Mouse (Mus musculus) liver, embryonic 16.5 days (tissue): ENCODE results near the gene Arpc4. TPM values are rescaled to one million over a fixed set of nuclear protein-coding genes. Genes with fewer than 3 reads are reported as not detected.

Source experiments
- ATAC-seq: fragments of 200-750 bp; cut with Nextera tagmentation; 2 replicates; pipeline ENCODE4 v1.8.0; 2017; ENCODE audit warnings: low read depth, mild to moderate bottlenecking, moderate number of reproducible peaks, moderate library complexity
- H3K27ac ChIP-seq: fragments of 300-500 bp; sonication (generic); 2 replicates; pipeline ENCODE4 v1.5.1; 2014; ENCODE audit warnings: mild to moderate bottlenecking, low read length
- H3K27me3 ChIP-seq: fragments of 300-500 bp; sonication (generic); 2 replicates; pipeline ENCODE4 v1.6.1; 2014; ENCODE audit warnings: low read depth, low read length, mixed read lengths; ENCODE audit not compliant: control insufficient read depth, insufficient read depth
- H3K36me3 ChIP-seq: fragments of 300-500 bp; sonication (generic); 2 replicates; pipeline ENCODE4 v1.6.1; 2014; ENCODE audit warnings: mild to moderate bottlenecking; ENCODE audit not compliant: control insufficient read depth, insufficient read depth
- H3K4me1 ChIP-seq: fragments of 300-500 bp; sonication (generic); 2 replicates; pipeline ENCODE4 v1.6.1; 2014; ENCODE audit warnings: low read depth, low read length, mixed read lengths; ENCODE audit not compliant: control insufficient read depth
- H3K4me2 ChIP-seq: fragments of 300-500 bp; sonication (generic); 2 replicates; pipeline ENCODE4 v1.6.1; 2014; ENCODE audit warnings: low read depth, low read length, mixed read lengths
- H3K4me3 ChIP-seq: fragments of 300-500 bp; sonication (generic); 2 replicates; pipeline ENCODE4 v1.5.1; 2014; ENCODE audit warnings: low read depth, mild to moderate bottlenecking, low read length
- H3K9ac ChIP-seq: fragments of 300-500 bp; sonication (generic); 2 replicates; pipeline ENCODE4 v1.6.1; 2014; ENCODE audit warnings: low read depth, low read length
- H3K9me3 ChIP-seq: fragments of 300-500 bp; sonication (generic); replicated peaks from 2 replicates; pipeline ENCODE4 v1.6.1; 2016; ENCODE audit warnings: low read length; ENCODE audit not compliant: control insufficient read depth
- WGBS: fragments of 180-500 bp; shearing (Covaris S2); extraction: QIAGEN DNeasy Blood & Tissue Kit; methylation state at CpG from one replicate; pipeline ENCODE4 v1.1.7; 2014; ENCODE audit not compliant: insufficient replicate concordance; 5-methylcytosine and 5-hydroxymethylcytosine counted together
- polyA plus RNA-seq: library from polyadenylated mRNA; unstranded; fragments of >200 nt; fragmentation: Nextera tagmentation; extraction: Ambion mirVana; gene quantifications from 2 replicates; pipeline ENCODE4 v1.2.1, GENCODE M21; 2015

Gene Arpc4
- polyA plus RNA-seq, 1 experiment from 2014 or later = 179 TPM

DNA sequence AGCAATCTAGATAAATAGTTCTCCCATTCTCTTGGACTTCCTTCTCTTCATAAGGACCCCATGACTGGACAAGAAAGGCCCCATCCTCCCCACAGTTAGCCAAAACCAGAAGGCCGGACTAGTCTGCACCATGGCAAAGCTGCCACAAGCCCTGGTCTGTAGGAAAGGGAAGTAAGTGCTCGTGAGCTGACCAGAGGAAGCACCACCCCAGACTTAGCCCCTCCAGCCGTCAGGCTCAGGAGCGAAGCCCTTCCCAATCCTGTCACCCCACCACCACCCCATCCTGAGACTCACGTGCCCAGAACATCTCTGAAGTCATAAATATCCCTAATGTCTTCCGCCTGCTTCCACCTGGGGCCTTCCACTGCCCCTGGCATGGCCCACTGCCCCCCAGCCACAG lies 36.3 kb upstream of the Arpc4 start:
- H3K27ac ChIP-seq = no peak overlapping the region
- H3K9ac ChIP-seq = no peak overlapping the region
- no peak overlapping the region for H3K4me2 ChIP-seq
- no peaks in the 10 kb centered on the region for H3K27me3 ChIP-seq
- H3K36me3 ChIP-seq = no peaks in the 10 kb centered on the region
- peaks cover 10% of the 10 kb centered on the region for H3K4me1 ChIP-seq
- H3K9me3 ChIP-seq = no peaks in the 10 kb centered on the region
- no peak for ATAC-seq
- WGBS = 40% methylated on average over 6 of the region's 6 CpGs
- no peak overlapping the region for H3K4me3 ChIP-seq

DNA sequence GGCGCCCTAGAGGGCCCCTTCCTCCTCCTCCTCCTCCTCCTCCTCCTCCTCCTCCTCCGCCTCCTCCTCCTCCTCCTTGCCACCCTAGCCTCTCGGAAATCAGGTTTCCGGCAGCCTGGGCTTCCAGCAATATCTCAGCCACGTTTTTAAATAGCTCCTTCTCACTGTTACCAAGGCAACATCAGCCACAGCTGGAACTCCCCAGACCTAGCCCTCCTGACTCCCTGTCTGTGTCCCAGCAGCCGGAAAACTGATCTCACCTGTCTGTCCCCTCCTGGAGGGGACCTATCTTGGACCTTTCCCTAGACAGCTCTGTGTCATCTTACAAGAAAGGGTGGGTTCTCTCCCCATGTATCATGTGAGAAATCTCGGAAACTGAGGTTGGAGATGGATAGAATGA lies 35.6 kb upstream of the Arpc4 start:
- Histone ChIP-seq H3K9me3 (no peaks in the 10 kb centered on the region), H3K36me3 (no peaks in the 10 kb centered on the region), H3K4me1 (peaks cover 6% of the 10 kb centered on the region), H3K9ac (no peak overlapping the region), H3K27ac (no peak overlapping the region), H3K27me3 (no peaks in the 10 kb centered on the region), H3K4me3 (no peak overlapping the region), H3K4me2 (no peak overlapping the region)
- WGBS = 41% methylated on average over 5 of the region's 7 CpGs
- ATAC-seq = no peak

DNA sequence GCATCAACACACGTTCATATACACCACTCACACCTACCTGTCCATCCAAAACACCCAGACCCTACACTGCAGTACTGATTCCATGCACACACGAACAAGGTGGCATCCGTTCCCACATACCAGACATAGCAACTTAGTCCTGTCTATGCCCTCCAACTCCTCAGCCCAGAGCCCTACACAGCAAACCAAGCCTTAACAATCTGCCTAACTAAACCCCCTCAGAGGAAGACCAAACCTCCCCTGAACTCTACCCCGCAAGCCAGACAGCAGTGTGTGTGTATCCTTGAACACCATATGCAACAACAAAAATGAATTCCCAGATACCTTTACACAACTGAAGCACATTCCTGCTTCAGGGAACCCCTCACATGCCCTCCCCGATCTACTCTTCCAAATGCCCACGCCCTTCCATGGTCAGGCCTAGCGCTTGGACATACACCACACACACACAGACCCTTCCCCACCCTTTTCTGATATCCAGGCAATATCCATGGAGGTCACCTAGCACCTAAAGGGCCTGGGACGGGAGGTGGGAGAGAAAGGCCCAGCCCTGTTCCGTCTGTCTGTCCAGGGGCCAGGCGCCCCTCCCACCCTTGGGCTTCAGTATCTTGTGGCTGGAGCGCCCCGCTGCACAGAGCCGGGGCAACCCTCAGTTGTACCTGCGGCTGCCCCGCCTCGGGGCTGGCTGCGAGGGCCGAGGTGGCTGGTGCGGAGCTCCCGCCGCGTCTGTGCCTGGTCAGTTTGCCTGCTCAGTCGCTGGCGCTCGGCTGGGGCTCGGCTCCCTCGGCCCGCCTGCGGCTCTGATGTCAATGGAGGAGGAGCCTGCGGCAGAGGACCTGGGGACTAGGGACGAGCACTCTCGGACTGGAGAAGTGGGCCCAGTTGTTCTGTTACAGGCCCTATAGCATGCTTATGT lies 34.5 kb upstream of the Arpc4 start, which contains the start of gene Camk1:
Camk1 (minus strand) TSS at position 808 of the 916 bp plus-strand sequence.
- Histone ChIP-seq H3K9ac (peak within 1 kb of the TSS; percentile 64), H3K27me3 (no peaks in the 10 kb centered on the region), H3K36me3 (no peaks in the 10 kb centered on the region), H3K4me3 (peak within 1 kb of the TSS; percentile 65), H3K4me2 (peak within 1 kb of the TSS; percentile 70), H3K4me1 (peaks cover 2% of the 10 kb centered on the region; the same call in 1 of the 2 replicates), H3K27ac (no peak within 1 kb of the TSS), H3K9me3 (no peaks in the 10 kb centered on the region)
- ATAC-seq = peak; percentile 81
- 13% methylated on average over 32 of the region's 32 CpGs for WGBS

DNA sequence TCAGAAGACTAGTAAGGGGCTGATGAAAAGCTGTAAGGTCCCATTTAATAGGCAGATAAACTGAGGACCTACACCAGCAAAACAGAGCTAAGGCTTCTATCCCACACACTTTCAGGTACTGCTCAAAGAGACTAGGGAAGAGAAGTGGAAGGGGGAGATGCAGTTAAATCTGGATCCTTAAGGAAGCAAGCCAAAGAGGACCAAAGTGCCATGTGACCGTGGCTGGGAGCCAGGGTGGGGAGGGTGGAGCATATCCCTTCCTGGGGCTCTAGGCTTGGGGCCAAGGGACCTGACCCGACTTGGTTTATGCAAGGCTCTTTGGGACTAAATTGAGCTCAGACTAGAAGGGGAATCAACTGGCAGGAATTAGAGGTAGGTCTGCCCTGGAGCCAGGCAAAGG lies 33.6 kb upstream of the Arpc4 start:
- H3K4me3 ChIP-seq = no peak overlapping the region; the same call in 1 of the 2 replicates
- peak; percentile 15; the same call in 1 of the 2 replicates for ATAC-seq
- 40% methylated on average over 2 of the region's 2 CpGs for WGBS
- H3K27me3 ChIP-seq = no peaks in the 10 kb centered on the region
- H3K9me3 ChIP-seq = no peaks in the 10 kb centered on the region
- H3K27ac ChIP-seq = no peak overlapping the region
- peaks cover 2% of the 10 kb centered on the region; the same call in 1 of the 2 replicates for H3K4me1 ChIP-seq
- no peak overlapping the region for H3K9ac ChIP-seq
- peak overlapping the region; percentile 70; the same call in 1 of the 2 replicates for H3K4me2 ChIP-seq
- H3K36me3 ChIP-seq = no peaks in the 10 kb centered on the region

DNA sequence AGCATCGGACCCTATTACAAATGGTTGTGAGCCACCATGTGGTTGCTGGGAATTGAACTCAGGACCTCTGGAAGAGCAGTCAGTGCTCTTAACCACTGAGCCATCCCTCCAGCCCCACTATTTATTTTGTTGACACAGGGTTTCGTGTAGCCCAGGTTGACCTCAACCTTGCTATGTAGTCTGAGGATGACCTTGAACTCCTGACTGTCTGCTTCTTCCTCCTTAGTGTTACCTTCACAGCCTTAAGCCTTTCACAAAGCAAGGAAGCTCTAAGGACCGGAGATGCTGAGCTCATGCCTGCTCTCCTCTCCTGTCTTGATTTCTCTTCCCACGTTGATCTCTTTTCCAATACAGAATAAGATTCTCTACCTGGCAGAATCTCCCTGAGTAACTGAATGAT lies 31.0 kb upstream of the Arpc4 start:
- Histone ChIP-seq H3K4me1 (peaks cover 2% of the 10 kb centered on the region; the same call in 1 of the 2 replicates), H3K9ac (no peak overlapping the region), H3K27ac (no peak overlapping the region), H3K4me2 (no peak overlapping the region), H3K27me3 (no peaks in the 10 kb centered on the region), H3K9me3 (no peaks in the 10 kb centered on the region), H3K36me3 (no peaks in the 10 kb centered on the region), H3K4me3 (no peak overlapping the region)
- ATAC-seq = no peak
- WGBS = 56% methylated on average over 4 of the region's 4 CpGs

DNA sequence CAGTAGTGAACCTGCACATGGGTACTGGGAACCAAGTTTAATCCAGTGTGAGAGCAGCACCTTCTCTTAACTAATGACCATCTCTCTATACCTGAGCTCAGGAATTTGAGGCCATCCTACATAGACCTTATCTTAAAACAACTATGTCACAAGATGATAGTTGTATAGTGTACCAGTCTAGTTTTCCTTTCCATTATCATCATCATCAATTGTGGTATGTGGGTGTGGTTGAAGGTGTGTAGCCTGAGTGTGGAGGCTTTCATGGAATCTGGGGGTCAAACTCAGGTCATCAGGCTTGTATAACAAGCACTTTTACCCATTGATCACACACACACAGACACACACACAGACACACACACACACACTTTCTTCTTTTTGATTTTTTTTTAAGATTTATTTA lies 27.4 kb upstream of the Arpc4 start:
- H3K27ac ChIP-seq = no peak overlapping the region
- no peaks in the 10 kb centered on the region for H3K27me3 ChIP-seq
- no peak overlapping the region for H3K9ac ChIP-seq
- no peak overlapping the region for H3K4me2 ChIP-seq
- H3K9me3 ChIP-seq = no peaks in the 10 kb centered on the region
- no peaks in the 10 kb centered on the region for H3K36me3 ChIP-seq
- ATAC-seq = no peak
- no peak overlapping the region for H3K4me3 ChIP-seq
- H3K4me1 ChIP-seq = no peaks in the 10 kb centered on the region; the same call in 1 of the 2 replicates

DNA sequence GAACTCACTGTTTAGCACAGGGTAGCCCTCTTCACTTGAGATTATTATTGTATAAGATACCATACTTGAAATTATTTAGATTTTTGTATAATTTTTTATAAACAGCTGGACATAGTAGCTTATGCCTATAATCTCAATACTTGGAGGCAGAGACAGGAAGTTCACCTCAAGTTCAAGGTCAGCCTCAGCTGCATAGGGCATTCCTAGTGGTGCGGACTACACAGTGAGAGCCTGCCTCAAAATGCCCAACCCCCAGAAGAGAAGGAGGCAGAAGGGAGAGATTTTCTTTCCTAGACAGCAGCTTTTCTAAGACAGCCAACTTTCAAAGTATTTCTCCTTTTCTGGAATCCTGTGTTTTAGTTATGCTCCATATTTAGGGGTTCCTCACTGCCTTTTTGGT lies 26.8 kb upstream of the Arpc4 start:
- Histone ChIP-seq H3K27ac (no peak overlapping the region), H3K4me2 (no peak overlapping the region), H3K9me3 (no peaks in the 10 kb centered on the region), H3K36me3 (no peaks in the 10 kb centered on the region), H3K4me1 (no peaks in the 10 kb centered on the region; the same call in 1 of the 2 replicates), H3K4me3 (no peak overlapping the region), H3K27me3 (no peaks in the 10 kb centered on the region), H3K9ac (no peak overlapping the region)
- ATAC-seq = no peak
- WGBS = 72% methylated on average over 1 of the region's 1 CpGs

DNA sequence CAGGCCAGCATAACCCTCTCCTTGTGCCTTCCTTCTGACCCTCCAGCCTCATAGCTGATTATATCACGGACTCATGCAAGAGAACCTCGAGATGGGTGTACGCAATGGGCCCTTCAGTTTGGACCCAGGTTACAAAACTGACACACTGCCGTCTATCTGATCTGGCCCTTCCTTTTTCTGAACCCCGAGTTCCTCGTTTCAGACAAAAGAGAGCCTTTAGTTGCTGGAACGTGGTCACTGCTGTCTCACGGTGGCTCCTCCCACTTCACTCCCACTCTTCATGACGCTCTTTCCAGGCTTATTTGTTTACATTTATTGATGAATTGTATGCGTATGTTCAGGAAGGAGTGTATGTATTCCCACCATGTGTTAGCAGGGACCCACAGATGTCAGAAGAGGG lies 26.3 kb upstream of the Arpc4 start:
- Histone ChIP-seq H3K36me3 (no peaks in the 10 kb centered on the region), H3K27me3 (no peaks in the 10 kb centered on the region), H3K9ac (no peak overlapping the region), H3K9me3 (no peaks in the 10 kb centered on the region), H3K4me2 (no peak overlapping the region), H3K4me1 (no peaks in the 10 kb centered on the region; the same call in 1 of the 2 replicates), H3K27ac (no peak overlapping the region), H3K4me3 (no peak overlapping the region)
- ATAC-seq = no peak
- 22% methylated on average over 10 of the region's 10 CpGs for WGBS

DNA sequence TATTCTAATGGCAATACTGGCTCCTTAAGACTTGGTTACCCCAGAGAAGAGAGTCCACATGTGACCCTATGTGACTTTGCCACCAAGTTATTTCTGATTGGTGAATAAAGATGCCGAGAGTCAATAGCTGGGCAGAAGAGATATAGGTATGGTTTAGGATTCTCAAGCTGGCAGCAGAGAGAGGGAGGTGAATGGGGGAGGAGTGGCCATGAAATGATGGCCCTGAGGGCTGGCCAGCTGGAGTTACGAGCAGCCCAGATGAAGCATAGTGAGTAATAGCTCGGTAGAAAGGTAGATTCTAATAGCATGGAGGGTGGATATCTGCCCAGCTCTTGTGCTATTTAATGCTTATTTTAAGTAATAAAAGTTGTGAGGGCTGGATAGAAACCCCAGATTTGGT lies 25.1 kb upstream of the Arpc4 start:
- no peaks in the 10 kb centered on the region for H3K9me3 ChIP-seq
- no peak overlapping the region for H3K4me2 ChIP-seq
- H3K36me3 ChIP-seq = no peaks in the 10 kb centered on the region
- ATAC-seq = no peak
- no peaks in the 10 kb centered on the region for H3K27me3 ChIP-seq
- H3K4me1 ChIP-seq = no peaks in the 10 kb centered on the region; the same call in 1 of the 2 replicates
- no peak overlapping the region for H3K9ac ChIP-seq
- H3K27ac ChIP-seq = no peak overlapping the region
- no peak overlapping the region for H3K4me3 ChIP-seq
- WGBS = 58% methylated on average over 3 of the region's 3 CpGs
